In genomic region chr11:87722168-87722567, GRCm38 (mm10) we compare ENCODE assay signal across 20 mouse cellular contexts. TPM values are rescaled to one million over a fixed set of nuclear protein-coding genes. Genes with fewer than 3 reads are reported as not detected.
DNase-seq lines count a peak whose midpoint lies in the region; ATAC-seq and TF ChIP-seq lines count a peak whose summit lies in the region.
"Had no signal": no experiment of that assay in that cellular context is flagged by ENCODE, and none has a peak within 500 bp of the region (broad histone marks: within the 10 kb centered on the region; RNA-seq: fewer than 3 reads in every experiment).

No protein-coding gene starts in this region.

- no peaks in the 10 kb centered on the region for H3K36me3 ChIP-seq in midbrain, embryonic 11.5 days (ENCODE audit: control insufficient read depth, insufficient read depth, low read length)
- H3K36me3 ChIP-seq in midbrain, embryonic 14.5 days (ENCODE audit: control insufficient read depth, insufficient read depth, low read length) = no peaks in the 10 kb centered on the region
- H3K36me3 ChIP-seq in MEL (ENCODE audit: control insufficient read depth in 1 of 2, insufficient read depth in 2 of 2, low read length in 2 of 2) = peaks cover 0 to 21% of the 10 kb centered on the region in 2 experiments; a peak in 2 of 4 replicates
- H3K36me3 ChIP-seq in hindbrain, embryonic 10.5 days = no peaks in the 10 kb centered on the region

- peaks cover 13% of the 10 kb centered on the region for H3K4me1 ChIP-seq in midbrain, embryonic 11.5 days (ENCODE audit: control insufficient read depth, insufficient read depth, low read length)
- H3K4me1 ChIP-seq in midbrain, embryonic 14.5 days (ENCODE audit: control insufficient read depth, insufficient read depth, low read length) = no peaks in the 10 kb centered on the region
- peaks cover 14 to 26% of the 10 kb centered on the region in 2 experiments for H3K4me1 ChIP-seq in MEL (ENCODE audit: control insufficient read depth in 1 of 2, insufficient read depth in 2 of 2, low read length in 2 of 2)
- peaks cover 32% of the 10 kb centered on the region for H3K4me1 ChIP-seq in hindbrain, embryonic 10.5 days (replicated peaks)

- no peak overlapping the region for H3K4me3 ChIP-seq in midbrain, embryonic 11.5 days (ENCODE audit: low read depth, low read length)
- no peak overlapping the region for H3K4me3 ChIP-seq in midbrain, embryonic 14.5 days (replicated peaks; ENCODE audit: low read depth, low read length)
- no peak overlapping the region for H3K4me3 ChIP-seq in MEL (ENCODE audit: control insufficient read depth in 1 of 2, insufficient read depth in 1 of 2, low read depth in 2 of 2, low read length in 2 of 2)
- no peak overlapping the region for H3K4me3 ChIP-seq in hindbrain, embryonic 10.5 days

- H3K9me3 ChIP-seq in midbrain, embryonic 11.5 days (ENCODE audit: control insufficient read depth, low read length) = no peaks in the 10 kb centered on the region
- H3K9me3 ChIP-seq in midbrain, embryonic 14.5 days (ENCODE audit: control insufficient read depth, low read length) = no peaks in the 10 kb centered on the region
- no peaks in the 10 kb centered on the region for H3K9me3 ChIP-seq in MEL (replicated peaks; ENCODE audit: insufficient read depth, low read length)
- no peaks in the 10 kb centered on the region for H3K9me3 ChIP-seq in hindbrain, embryonic 10.5 days

- no peak for TF ChIP-seq POLR2A in MEL (IDR thresholded peaks at IDR 0.05; ENCODE audit: control insufficient read depth in 1 of 2, insufficient read depth in 1 of 2, low read depth in 1 of 2, low read length in 2 of 2, poor library complexity in 1 of 2)

- TF ChIP-seq EP300 in MEL (IDR thresholded peaks at IDR 0.05; ENCODE audit: low read depth in 1 of 2, low read length in 2 of 2) = no peak

- no peaks in the 10 kb centered on the region for H3K27me3 ChIP-seq in midbrain, embryonic 11.5 days (ENCODE audit: control insufficient read depth, insufficient read depth, low read length)
- no peaks in the 10 kb centered on the region for H3K27me3 ChIP-seq in midbrain, embryonic 14.5 days (ENCODE audit: control insufficient read depth, insufficient read depth, low read length)
- H3K27me3 ChIP-seq in MEL (ENCODE audit: control insufficient read depth in 1 of 2, insufficient read depth in 2 of 2, low read length in 2 of 2) = no peaks in the 10 kb centered on the region
- no peaks in the 10 kb centered on the region; the same call in 1 of the 2 replicates for H3K27me3 ChIP-seq in hindbrain, embryonic 10.5 days (ENCODE audit: insufficient read depth, poor library complexity, severe bottlenecking)
- H3K27me3 ChIP-seq: CH12.LX, Patski had no signal

- ATAC-seq in midbrain, embryonic 11.5 days (ENCODE audit: low FRiP score) = no peak
- no peak for ATAC-seq in midbrain, embryonic 14.5 days (ENCODE audit: low FRiP score, low TSS enrichment)
- ATAC-seq: activated CD4-positive, CD25-positive, alpha-beta regulatory T cell, adult 4 months; CD4-positive, CD25-positive, alpha-beta regulatory T cell, adult 4 months; Patski had no signal

- no peak for TF ChIP-seq CTCF in MEL (IDR thresholded peaks at IDR 0.05 in 2 of 3, conservative IDR thresholded peaks at IDR 0.05 in 1 of 3; ENCODE audit: control insufficient read depth in 1 of 3, insufficient read depth in 1 of 3, low read depth in 2 of 3, low read length in 3 of 3, poor library complexity in 1 of 3, severe bottlenecking in 1 of 3)

- DNase-seq in midbrain, embryonic 11.5 days (ENCODE audit: low spot score, missing footprints) = peak; percentile 53
- DNase-seq in midbrain, embryonic 14.5 days = no peak
- no peak for DNase-seq in MEL (ENCODE audit: low read depth, low spot score)
- no peak for DNase-seq in hindbrain, embryonic 10.5 days (ENCODE audit: low spot score)
- DNase-seq: adrenal gland, adult 2 months; adrenal gland, adult 8-10 months; adrenal gland, postnatal 10 days; adrenal gland, postnatal 14 days; adrenal gland, postnatal 25 days; adrenal gland, postnatal 36 days; B cell, adult 2 months; cerebellum, adult 11 months; cerebellum, adult 11-12 months; cerebellum, adult 18-20 months; cerebellum, adult 2 months had no signal

- H3K4me2 ChIP-seq in midbrain, embryonic 11.5 days = no peak overlapping the region
- no peak overlapping the region for H3K4me2 ChIP-seq in midbrain, embryonic 14.5 days (ENCODE audit: low read length)

- H3K27ac ChIP-seq in midbrain, embryonic 11.5 days (ENCODE audit: low read depth, low read length) = no peak overlapping the region
- no peak overlapping the region for H3K27ac ChIP-seq in midbrain, embryonic 14.5 days (replicated peaks; ENCODE audit: low read depth, low read length)
- no peak overlapping the region for H3K27ac ChIP-seq in MEL (ENCODE audit: control insufficient read depth, low read depth, low read length)
- no peak overlapping the region for H3K27ac ChIP-seq in hindbrain, embryonic 10.5 days

- peaks cover 8% of the 10 kb centered on the region; the same call in 1 of the 2 replicates for H3K79me2 ChIP-seq in MEL (ENCODE audit: control insufficient read depth, insufficient read depth, low read length, poor library complexity)

- TF ChIP-seq RAD21 in MEL (IDR thresholded peaks at IDR 0.05; ENCODE audit: low read depth, low read length) = no peak

- 77% methylated on average over 3 of the region's 3 CpGs for WGBS in midbrain, embryonic 11.5 days
- 84% methylated on average over 3 of the region's 3 CpGs for WGBS in midbrain, embryonic 14.5 days
- whole genome bisulfite sequencing in hindbrain, embryonic 10.5 days = 82% methylated on average over 3 of the region's 3 CpGs

- no peak overlapping the region for H3K9ac ChIP-seq in midbrain, embryonic 11.5 days (ENCODE audit: low read length)
- H3K9ac ChIP-seq in midbrain, embryonic 14.5 days (replicated peaks; ENCODE audit: low read length) = no peak overlapping the region
- no peak overlapping the region for H3K9ac ChIP-seq in MEL (ENCODE audit: control insufficient read depth, low read depth, low read length, poor library complexity, severe bottlenecking)

TF ChIP-seq in MEL, 35 proteins besides CTCF, POLR2A, EP300 and RAD21:
- TF ChIP-seq RCOR1 (IDR thresholded peaks at IDR 0.05; ENCODE audit: low read depth, low read length) (peak; percentile 70; the same call in 1 of the 2 replicates), MAX (IDR thresholded peaks at IDR 0.05; ENCODE audit: low read length) (no peak)

RNA-seq across cellular contexts. Expression of gene Supt4a, which starts 15.2 kb away (rescaled TPM):
- polyA plus RNA-seq in midbrain, embryonic 11.5 days (2014; fragmentation: Nextera tagmentation; extraction: Ambion mirVana) = 148 and 163 TPM in 2 replicates
- polyA plus RNA-seq in midbrain, embryonic 14.5 days (2014; fragmentation: Nextera tagmentation; extraction: Ambion mirVana) = 150 and 163 TPM in 2 replicates
- total RNA-seq in MEL (2012; rRNA removed) = 301 and 332 TPM in 2 replicates
- 100 to 1,000 TPM in 1 of 2 experiments, not detected in 1; 223 TPM for polyA plus RNA-seq in MEL (2012; ENCODE audit: insufficient read depth in 1 of 2, insufficient read length in 2 of 2, low read depth in 1 of 2, low replicate concordance in 2 of 2, missing spikeins in 1 of 2)
- polyA plus RNA-seq in hindbrain, embryonic 10.5 days (2016; fragmentation: Nextera tagmentation; extraction: Ambion mirVana) = 178 and 184 TPM in 2 replicates

RNA-seq across cellular contexts. Expression of gene Tspoap1, which starts 38.2 kb away (rescaled TPM):
- polyA plus RNA-seq in midbrain, embryonic 11.5 days (2014; fragmentation: Nextera tagmentation; extraction: Ambion mirVana) = 7.0 and 9.0 TPM in 2 replicates
- polyA plus RNA-seq in midbrain, embryonic 14.5 days (2014; fragmentation: Nextera tagmentation; extraction: Ambion mirVana) = 54.5 and 63.4 TPM in 2 replicates
- total RNA-seq in MEL (2012; rRNA removed) = 3.7 and 5.2 TPM in 2 replicates
- polyA plus RNA-seq in MEL (2012; ENCODE audit: insufficient read depth in 1 of 2, insufficient read length in 2 of 2, low read depth in 1 of 2, low replicate concordance in 2 of 2, missing spikeins in 1 of 2) = 1 to 10 TPM in 1 of 2 experiments, not detected in 1; 8.6 TPM
- polyA plus RNA-seq in hindbrain, embryonic 10.5 days (2016; fragmentation: Nextera tagmentation; extraction: Ambion mirVana) = 7.8 and 10.5 TPM in 2 replicates
- polyA plus RNA-seq: C2C12 had no signal

RNA-seq across cellular contexts. Expression of gene Rnf43, which starts 59.6 kb away (rescaled TPM):
- polyA plus RNA-seq in midbrain, embryonic 11.5 days (2014; fragmentation: Nextera tagmentation; extraction: Ambion mirVana) = 0.61 and 2.0 TPM in 2 replicates
- polyA plus RNA-seq in midbrain, embryonic 14.5 days (2014; fragmentation: Nextera tagmentation; extraction: Ambion mirVana) = 0.28 and 0.78 TPM in 2 replicates
- total RNA-seq in MEL (2012; rRNA removed) = 12.9 and 17.3 TPM in 2 replicates
- polyA plus RNA-seq in MEL (2012; ENCODE audit: insufficient read depth in 1 of 2, insufficient read length in 2 of 2, low read depth in 1 of 2, low replicate concordance in 2 of 2, missing spikeins in 1 of 2) = 10 to 100 TPM in 1 of 2 experiments, not detected in 1; 14.6 TPM
- 0.90 and 1.2 TPM in 2 replicates for polyA plus RNA-seq in hindbrain, embryonic 10.5 days (2016; fragmentation: Nextera tagmentation; extraction: Ambion mirVana)
- polyA plus RNA-seq: C2C12 had no signal
